Mouse (Mus musculus) right cerebral cortex, postnatal 10 days (tissue): ENCODE results near the gene Prkg2.

Source experiments
- DNase-seq, 2 experiments: peaks; one replicate each; pipeline ENCODE4 v3.0.0; 2021; ENCODE audit warnings: low spot score in 2 of 2

The Prkg2 gene

DNA sequence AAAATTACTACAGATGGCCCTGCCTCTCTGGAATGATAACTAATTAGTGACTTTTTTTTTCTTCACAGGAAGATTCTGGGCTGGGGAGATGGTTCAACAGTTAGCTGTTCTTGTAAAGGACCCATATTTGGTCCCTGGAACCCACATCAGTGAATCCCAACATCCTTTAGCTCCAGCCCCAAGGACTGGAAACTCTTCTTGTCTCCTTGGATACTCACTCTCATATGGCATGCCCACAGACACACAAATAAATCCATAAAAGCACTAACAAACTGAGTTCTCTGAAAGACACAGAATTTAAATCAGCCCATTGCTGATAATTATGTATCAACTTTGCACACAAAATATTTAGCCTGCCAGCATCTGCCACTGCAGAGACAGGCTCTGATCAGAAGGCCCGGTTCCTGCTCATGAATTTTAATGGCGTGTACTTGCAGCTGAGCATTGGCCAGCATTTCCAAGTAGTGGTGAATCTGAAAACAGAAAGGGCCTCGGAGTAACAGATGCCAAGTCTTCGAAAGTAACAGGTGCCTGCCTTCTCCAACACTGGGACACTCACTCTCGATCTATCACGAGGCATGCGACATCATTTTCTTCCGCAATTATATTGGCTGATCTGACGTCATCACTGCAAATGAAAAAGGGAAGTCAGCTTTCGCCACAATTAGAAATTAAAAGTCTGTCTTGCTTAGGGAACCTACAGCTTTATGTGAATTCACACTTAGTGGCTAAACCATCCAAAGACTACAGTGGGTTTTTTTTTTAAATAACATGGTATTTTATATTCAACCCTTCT, 61.1 kb downstream of the Prkg2 start:
- DNase-seq, result peak; percentile 74 to 86

DNA sequence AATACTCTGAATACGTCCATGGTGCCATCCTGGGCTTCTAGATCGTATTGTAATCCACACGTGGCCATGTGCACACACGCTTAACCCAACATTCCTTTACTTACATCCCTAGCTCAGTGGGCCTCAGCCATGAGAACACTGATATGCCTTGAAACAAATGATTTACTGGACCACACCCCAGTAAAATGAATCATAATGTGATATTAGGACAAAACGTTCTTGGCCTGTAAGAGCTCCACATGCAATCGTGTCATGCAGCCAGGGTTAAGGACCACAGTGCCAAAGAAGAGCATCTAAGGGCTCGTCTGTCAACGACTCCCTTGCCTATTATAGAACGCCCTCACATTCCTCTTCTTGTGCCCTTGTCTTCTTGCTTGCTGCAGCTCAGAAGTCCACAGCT, 70.5 kb downstream of the Prkg2 start:
- DNase-seq, result no peak

GRCm38 (mm10) chr5:98965139-98965538, 72.0 kb downstream of the Prkg2 start:
- peak; percentile 39 to 43 for DNase-seq

GRCm38 (mm10) chr5:98964367-98964766, 72.8 kb downstream of the Prkg2 start:
- DNase-seq, result no peak

- DNase-seq, result no peak
Measured at GRCm38 (mm10) chr5:98962472-98962871, 74.7 kb downstream of the Prkg2 start.

DNA sequence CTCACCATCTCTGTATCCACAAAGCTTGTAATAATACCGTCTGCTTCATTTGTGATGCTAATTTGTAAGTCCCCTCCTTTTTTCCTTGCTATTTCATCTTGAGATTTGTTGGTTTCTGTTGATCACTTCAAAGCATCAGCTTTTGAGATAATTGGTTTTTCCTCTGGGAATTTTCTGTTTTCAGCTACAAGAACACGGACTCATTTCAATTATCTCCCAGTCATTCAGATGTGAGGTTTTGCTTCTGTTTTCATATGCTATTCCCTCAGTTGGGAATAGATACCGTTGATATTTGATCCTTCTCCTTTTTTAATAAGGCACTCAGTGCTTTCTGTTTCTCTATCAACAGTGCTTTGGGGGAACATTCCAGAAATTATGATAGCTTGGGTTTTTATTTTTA, 81.6 kb downstream of the Prkg2 start:
- DNase-seq, result no peak

GRCm38 (mm10) chr5:98953386-98953785, 83.8 kb downstream of the Prkg2 start:
- no peak for DNase-seq

- no peak for DNase-seq
Measured at GRCm38 (mm10) chr5:98951566-98951965, 85.6 kb downstream of the Prkg2 start.

DNA sequence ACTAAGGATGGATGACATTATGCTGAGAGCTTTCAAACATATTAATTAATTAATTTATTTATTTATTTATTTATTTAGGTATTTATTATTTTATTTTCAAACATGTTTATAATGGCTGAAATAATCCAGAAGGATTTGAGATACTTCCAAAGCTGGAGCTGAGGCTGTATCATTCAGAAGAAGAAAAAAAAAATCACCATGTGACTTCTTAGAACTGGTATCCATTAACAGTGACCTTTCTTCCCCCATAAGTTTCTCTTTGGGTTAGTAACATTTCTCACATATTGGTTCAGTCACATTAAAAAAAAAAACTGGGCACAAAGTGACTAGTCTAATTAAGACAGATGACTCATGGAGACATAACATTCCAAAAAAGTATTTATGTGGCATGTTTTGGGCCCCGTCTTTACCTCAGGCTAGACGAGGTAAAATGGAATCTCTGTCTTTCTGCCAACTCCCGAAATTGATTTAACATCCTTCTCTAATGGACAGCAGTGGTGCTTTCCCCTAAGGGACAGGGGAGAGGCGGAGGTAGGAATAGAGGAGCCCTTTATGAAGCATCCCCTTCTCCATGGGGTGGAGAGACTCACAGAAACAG, 86.6 kb downstream of the Prkg2 start:
- DNase-seq, result no peak

DNA sequence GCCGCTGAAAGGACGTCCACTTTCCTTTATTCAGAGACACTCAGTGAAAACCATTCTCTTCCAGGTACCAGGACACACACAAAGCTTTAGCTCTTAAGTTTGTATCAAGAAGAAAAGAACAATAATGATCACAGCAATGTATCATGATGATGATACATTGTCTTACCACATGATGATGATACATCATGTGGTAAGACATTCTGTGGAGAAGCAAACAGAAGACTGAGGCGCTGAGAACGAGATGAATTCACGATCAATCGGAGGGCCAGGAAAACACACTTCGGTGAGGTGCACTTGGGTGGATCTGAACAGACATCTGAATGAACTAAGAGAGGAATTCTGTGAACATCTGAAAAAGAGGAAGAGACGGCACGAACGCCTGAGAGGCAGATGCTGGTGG, 87.4 kb downstream of the Prkg2 start:
- DNase-seq, result no peak

DNA sequence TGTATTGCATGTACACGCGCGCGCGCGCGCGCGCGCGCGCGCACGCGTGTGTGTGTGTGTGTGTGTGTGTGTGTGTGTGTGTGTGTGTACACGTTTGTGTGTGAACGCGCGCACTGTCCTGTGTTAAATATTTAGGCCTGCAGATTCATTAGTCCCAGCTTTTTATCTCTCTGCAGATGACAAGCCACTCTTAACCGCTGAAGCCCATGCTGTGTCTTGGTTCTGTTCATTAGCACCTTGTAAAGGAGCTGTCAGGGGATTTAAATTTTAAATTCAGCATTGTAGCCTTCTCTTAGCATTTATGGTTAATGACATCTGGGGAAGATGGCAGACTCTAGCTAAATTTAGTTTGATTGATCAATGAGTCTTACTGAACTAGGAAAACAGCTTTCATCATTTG, 90.5 kb downstream of the Prkg2 start:
- DNase-seq, result no peak

- no peak for DNase-seq
Measured at GRCm38 (mm10) chr5:98946117-98946620, 91.0 kb downstream of the Prkg2 start.

DNA sequence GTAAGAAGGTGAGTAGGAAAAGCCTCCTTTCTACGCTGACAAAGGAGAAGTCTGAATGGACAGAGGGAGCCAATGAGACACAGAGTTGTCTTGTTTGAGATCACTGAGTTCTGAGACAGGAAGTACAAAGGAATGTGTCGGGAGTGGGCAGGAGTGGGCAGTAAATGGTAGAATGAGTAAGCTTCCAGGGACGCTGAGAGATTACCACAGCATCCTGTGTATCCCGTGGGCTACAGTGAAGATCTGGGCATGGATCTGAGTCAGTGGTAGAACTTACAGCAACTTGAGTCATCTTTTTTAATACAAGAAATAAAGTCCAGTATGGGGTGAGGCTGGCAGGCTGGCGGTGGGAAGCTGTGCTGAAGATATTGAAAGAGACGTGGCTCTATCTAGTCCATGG, 93.4 kb downstream of the Prkg2 start:
- DNase-seq, result no peak

DNA sequence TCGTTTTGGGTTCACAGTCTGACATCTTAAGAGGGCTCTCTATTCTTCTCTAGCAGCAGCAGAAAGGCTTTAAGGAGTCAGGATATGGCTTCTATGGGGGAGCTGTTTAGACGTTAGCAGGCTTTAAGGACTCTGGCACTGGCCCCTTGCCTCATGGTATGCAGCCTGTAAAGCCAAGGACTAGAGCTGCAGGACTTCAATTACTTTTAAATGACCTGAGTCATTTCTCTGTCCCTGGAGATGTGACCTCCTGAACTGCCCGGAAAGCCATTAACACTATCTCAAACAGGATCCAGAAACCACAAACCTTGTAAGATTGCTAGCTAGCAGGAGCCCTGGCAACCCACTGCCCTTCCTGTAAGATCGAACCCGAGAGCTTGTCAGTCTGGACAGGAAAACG, 96.4 kb downstream of the Prkg2 start:
- no peak for DNase-seq

- no peak for DNase-seq
Measured at GRCm38 (mm10) chr5:98939631-98940208, 97.4 kb downstream of the Prkg2 start.

- no peak for DNase-seq
Measured at GRCm38 (mm10) chr5:98939116-98939515, 98.0 kb downstream of the Prkg2 start.

- no peak for DNase-seq
Measured at GRCm38 (mm10) chr5:98937879-98938278, 99.3 kb downstream of the Prkg2 start.

DNA sequence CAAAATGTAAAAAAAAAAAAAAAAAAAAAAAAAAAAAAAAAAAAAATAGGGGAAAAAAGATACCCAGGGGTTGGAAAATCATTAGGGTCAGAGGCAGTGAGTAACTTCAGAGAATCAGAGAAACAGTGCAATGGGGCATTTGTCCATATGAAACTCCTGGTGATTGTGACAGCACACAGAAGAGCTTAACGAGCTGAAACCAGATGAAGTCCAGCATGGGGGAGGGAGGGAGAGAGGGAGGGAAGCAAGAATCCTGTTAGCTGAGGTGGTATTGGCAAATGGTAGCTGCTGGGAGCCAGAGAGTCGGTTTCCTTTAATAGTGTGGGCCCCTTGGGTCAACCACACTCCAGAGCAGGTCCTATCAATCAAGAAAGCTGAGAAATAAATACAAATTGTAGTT, 100.5 kb downstream of the Prkg2 start:
- DNase-seq, result no peak

- DNase-seq, result no peak
Measured at GRCm38 (mm10) chr5:98935930-98936329, 101.2 kb downstream of the Prkg2 start.

GRCm38 (mm10) chr5:98922921-98923320, 114.2 kb downstream of the Prkg2 start:
- no peak for DNase-seq

DNA sequence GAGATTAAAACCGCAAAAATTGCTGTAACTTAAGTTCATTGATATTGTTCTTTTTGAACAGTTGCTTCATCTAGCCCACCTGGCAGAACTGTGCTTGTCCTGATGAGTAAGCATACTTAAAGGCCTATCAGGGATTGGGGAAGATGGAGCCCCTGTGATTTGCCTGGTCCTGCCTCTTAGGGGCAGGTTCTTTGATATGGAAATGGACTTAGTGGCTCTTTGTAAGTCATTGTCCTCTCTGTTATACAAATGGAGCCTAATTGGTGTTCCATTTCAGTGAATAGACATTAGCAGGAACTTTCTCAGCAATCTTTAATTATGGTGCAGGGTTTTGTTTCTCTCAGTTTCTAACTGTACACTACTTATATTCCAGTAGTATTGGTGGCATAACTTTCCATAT, 115.5 kb downstream of the Prkg2 start:
- DNase-seq, result no peak

GRCm38 (mm10) chr5:98918716-98919115, 118.4 kb downstream of the Prkg2 start:
- no peak for DNase-seq

GRCm38 (mm10) chr5:98902339-98902738, 134.8 kb downstream of the Prkg2 start:
- DNase-seq, result peak in 1 of 2 experiments; percentile 26
